Mouse (Mus musculus): ENCODE data around the gene Mef2a.

GRCm38 (mm10) chr7:67421088-67421475 lies 48.4 kb upstream of the Mef2a start:
- TF ChIP-seq POLR2A (IDR thresholded peaks at IDR 0.05; ENCODE audit: insufficient read depth, low read depth, low read length) (no peak), CTCF (IDR thresholded peaks at IDR 0.05; ENCODE audit: insufficient read depth, low read depth, low read length) (no peak)
